Mouse (Mus musculus): Measurements from ENCODE around the gene Map3k5.

GRCm38 (mm10) chr10:20000408-20000770 lies 66.1 kb downstream of the Map3k5 start:
- TF ChIP-seq GABPA (IDR thresholded peaks at IDR 0.05; ENCODE audit: low read depth, low read length): no peak
- TF ChIP-seq MXI1 (IDR thresholded peaks at IDR 0.05; ENCODE audit: low read depth, low read length): no peak
- no peak for TF ChIP-seq UBTF (IDR thresholded peaks at IDR 0.05; ENCODE audit: borderline replicate concordance, insufficient read depth, low read depth, low read length)
- no peak for TF ChIP-seq POLR2A (IDR thresholded peaks at IDR 0.05; ENCODE audit: control insufficient read depth in 1 of 2, insufficient read depth in 1 of 2, low read depth in 1 of 2, low read length in 2 of 2, poor library complexity in 1 of 2)
- no peak for TF ChIP-seq POLR2AphosphoS2 (IDR thresholded peaks at IDR 0.05; ENCODE audit: low read length)
- no peak for TF ChIP-seq NRF1 (IDR thresholded peaks at IDR 0.05; ENCODE audit: insufficient read depth, low read depth, low read length, poor library complexity, severe bottlenecking)
- TF ChIP-seq MAX (IDR thresholded peaks at IDR 0.05; ENCODE audit: low read length): no peak
- TF ChIP-seq MAFK (IDR thresholded peaks at IDR 0.05; ENCODE audit: borderline replicate concordance, low read depth, low read length): no peak
- TF ChIP-seq SMC3 (IDR thresholded peaks at IDR 0.05; ENCODE audit: low read depth, low read length): no peak
- TF ChIP-seq CTCF (IDR thresholded peaks at IDR 0.05 in 2 of 3, conservative IDR thresholded peaks at IDR 0.05 in 1 of 3; ENCODE audit: control insufficient read depth in 1 of 3, insufficient read depth in 1 of 3, low read depth in 2 of 3, low read length in 3 of 3, poor library complexity in 1 of 3, severe bottlenecking in 1 of 3): no peak
- TF ChIP-seq ETS1 (IDR thresholded peaks at IDR 0.05; ENCODE audit: low read depth, low read length): no peak
- TF ChIP-seq HCFC1 (IDR thresholded peaks at IDR 0.05; ENCODE audit: low read depth, low read length): no peak
- TF ChIP-seq CHD2 (IDR thresholded peaks at IDR 0.05; ENCODE audit: low read length): no peak
- no peak for TF ChIP-seq TCF12 (IDR thresholded peaks at IDR 0.05; ENCODE audit: low read depth, low read length)
